Mouse (Mus musculus): ENCODE measurements around the gene Nodal. TPM values are rescaled to one million over a fixed set of nuclear protein-coding genes. Genes with fewer than 3 reads are reported as not detected.

Nodal gene
- total and polyA plus RNA-seq, 3 experiments = not detected

GRCm38 (mm10) chr10:61466873-61467272 lies 49.1 kb downstream of the Nodal start:
- peak; percentile 84 for DNase-seq (ENCODE audit: low read depth, low spot score)
- Histone ChIP-seq H3K4me3 (ENCODE audit: control insufficient read depth in 1 of 2, insufficient read depth in 1 of 2, low read depth in 2 of 2, low read length in 2 of 2) (no peak overlapping the region), H3K9ac (ENCODE audit: control insufficient read depth, low read depth, low read length, poor library complexity, severe bottlenecking) (no peak overlapping the region), H3K36me3 (ENCODE audit: control insufficient read depth in 1 of 2, insufficient read depth in 2 of 2, low read length in 2 of 2) (peaks cover 0 to 7% of the 10 kb centered on the region in 2 experiments; a peak in 2 of 4 replicates), H3K4me1 (ENCODE audit: control insufficient read depth in 1 of 2, insufficient read depth in 2 of 2, low read length in 2 of 2) (peaks cover 6 to 18% of the 10 kb centered on the region in 2 experiments), H3K79me2 (ENCODE audit: control insufficient read depth, insufficient read depth, low read length, poor library complexity) (no peaks in the 10 kb centered on the region), H3K27me3 (ENCODE audit: control insufficient read depth in 1 of 2, insufficient read depth in 2 of 2, low read length in 2 of 2) (no peaks in the 10 kb centered on the region), H3K27ac (ENCODE audit: control insufficient read depth, low read depth, low read length) (no peak overlapping the region), H3K9me3 (replicated peaks; ENCODE audit: insufficient read depth, low read length) (no peaks in the 10 kb centered on the region)
- peak; percentile 36; the same call in 1 of the 2 replicates for TF ChIP-seq SIN3A (IDR thresholded peaks at IDR 0.05; ENCODE audit: low read length)
- no peak for TF ChIP-seq KAT2A (conservative IDR thresholded peaks at IDR 0.05; ENCODE audit: low read depth, low read length)
- TF ChIP-seq POLR2AphosphoS2 (IDR thresholded peaks at IDR 0.05; ENCODE audit: low read length) = no peak
- TF ChIP-seq ZKSCAN1 (IDR thresholded peaks at IDR 0.05; ENCODE audit: low read depth, low read length) = no peak
- no peak for TF ChIP-seq USF1 (IDR thresholded peaks at IDR 0.05; ENCODE audit: low read depth, low read length)
- no peak for TF ChIP-seq ZNF384 (IDR thresholded peaks at IDR 0.05; ENCODE audit: low read depth, low read length)
- no peak for TF ChIP-seq UBTF (IDR thresholded peaks at IDR 0.05; ENCODE audit: borderline replicate concordance, insufficient read depth, low read depth, low read length)
- TF ChIP-seq ZMIZ1 (IDR thresholded peaks at IDR 0.05; ENCODE audit: low read depth, low read length) = no peak
- 0 out of 2 replicates have a peak, but pooled peaks have one; percentile 26 for TF ChIP-seq MAZ (IDR thresholded peaks at IDR 0.05; ENCODE audit: low read depth, low read length)
- TF ChIP-seq GABPA (IDR thresholded peaks at IDR 0.05; ENCODE audit: low read depth, low read length) = no peak
- TF ChIP-seq ZC3H11A (IDR thresholded peaks at IDR 0.05; ENCODE audit: low read depth, low read length) = peak; percentile 63
- no peak for TF ChIP-seq MXI1 (IDR thresholded peaks at IDR 0.05; ENCODE audit: low read depth, low read length)
- TF ChIP-seq NRF1 (IDR thresholded peaks at IDR 0.05; ENCODE audit: insufficient read depth, low read depth, low read length, poor library complexity, severe bottlenecking) = no peak
- TF ChIP-seq EP300 (IDR thresholded peaks at IDR 0.05; ENCODE audit: low read depth in 1 of 2, low read length in 2 of 2) = no peak
- peak; percentile 75 to 91 (median 89) for TF ChIP-seq CTCF (IDR thresholded peaks at IDR 0.05 in 2 of 3, conservative IDR thresholded peaks at IDR 0.05 in 1 of 3; ENCODE audit: control insufficient read depth in 1 of 3, insufficient read depth in 1 of 3, low read depth in 2 of 3, low read length in 3 of 3, poor library complexity in 1 of 3, severe bottlenecking in 1 of 3)
- peak; percentile 33; the same call in 1 of the 2 replicates for TF ChIP-seq HCFC1 (IDR thresholded peaks at IDR 0.05; ENCODE audit: low read depth, low read length)
- no peak for TF ChIP-seq ELF1 (IDR thresholded peaks at IDR 0.05; ENCODE audit: low read depth, low read length)
- no peak for TF ChIP-seq MAFK (IDR thresholded peaks at IDR 0.05; ENCODE audit: borderline replicate concordance, low read depth, low read length)
- TF ChIP-seq NELFE (IDR thresholded peaks at IDR 0.05; ENCODE audit: low read depth, low read length) = no peak
- peak; percentile 70 for TF ChIP-seq SMC3 (IDR thresholded peaks at IDR 0.05; ENCODE audit: low read depth, low read length)
- TF ChIP-seq TBP (IDR thresholded peaks at IDR 0.05; ENCODE audit: low read depth, low read length) = no peak
- no peak for TF ChIP-seq POLR2A (IDR thresholded peaks at IDR 0.05; ENCODE audit: control insufficient read depth in 1 of 2, insufficient read depth in 1 of 2, low read depth in 1 of 2, low read length in 2 of 2, poor library complexity in 1 of 2)
- TF ChIP-seq CHD2 (IDR thresholded peaks at IDR 0.05; ENCODE audit: low read length) = no peak
- no peak; the same call in 1 of the 2 replicates for TF ChIP-seq RCOR1 (IDR thresholded peaks at IDR 0.05; ENCODE audit: low read depth, low read length)
- no peak for TF ChIP-seq POLR2AphosphoS5 (IDR thresholded peaks at IDR 0.05; ENCODE audit: borderline replicate concordance, low read depth, low read length)
- no peak for TF ChIP-seq MYB (IDR thresholded peaks at IDR 0.05; ENCODE audit: low read depth, low read length)
- no peak for TF ChIP-seq MEF2A (IDR thresholded peaks at IDR 0.05; ENCODE audit: extremely low read depth, insufficient replicate concordance, low read depth, low read length, poor library complexity, severe bottlenecking)
- no peak for TF ChIP-seq JUND (IDR thresholded peaks at IDR 0.05; ENCODE audit: low read depth, low read length)
- TF ChIP-seq E2F4 (IDR thresholded peaks at IDR 0.05; ENCODE audit: borderline replicate concordance, low read depth, low read length) = no peak
- TF ChIP-seq TCF12 (IDR thresholded peaks at IDR 0.05; ENCODE audit: low read depth, low read length) = no peak
- no peak for TF ChIP-seq BHLHE40 (IDR thresholded peaks at IDR 0.05; ENCODE audit: borderline replicate concordance, low read depth, low read length)
- no peak for TF ChIP-seq ETS1 (IDR thresholded peaks at IDR 0.05; ENCODE audit: low read depth, low read length)
- TF ChIP-seq RAD21 (IDR thresholded peaks at IDR 0.05; ENCODE audit: low read depth, low read length) = peak; percentile 78
- TF ChIP-seq CHD1 (IDR thresholded peaks at IDR 0.05; ENCODE audit: low read depth, low read length) = no peak
- TF ChIP-seq MAX (IDR thresholded peaks at IDR 0.05; ENCODE audit: low read length) = no peak
- TF ChIP-seq MYC (IDR thresholded peaks at IDR 0.05; ENCODE audit: low read depth, low read length) = 0 out of 2 replicates have a peak, but pooled peaks have one; percentile 8
- TF ChIP-seq GATA1 (IDR thresholded peaks at IDR 0.05; ENCODE audit: low read depth, low read length) = no peak
- TF ChIP-seq USF2 (IDR thresholded peaks at IDR 0.05; ENCODE audit: borderline replicate concordance in 1 of 2, insufficient read depth in 1 of 2, low read depth in 1 of 2, low read length in 2 of 2) = no peak

Data from MEL (cell line).